In the genomic region with DNA sequence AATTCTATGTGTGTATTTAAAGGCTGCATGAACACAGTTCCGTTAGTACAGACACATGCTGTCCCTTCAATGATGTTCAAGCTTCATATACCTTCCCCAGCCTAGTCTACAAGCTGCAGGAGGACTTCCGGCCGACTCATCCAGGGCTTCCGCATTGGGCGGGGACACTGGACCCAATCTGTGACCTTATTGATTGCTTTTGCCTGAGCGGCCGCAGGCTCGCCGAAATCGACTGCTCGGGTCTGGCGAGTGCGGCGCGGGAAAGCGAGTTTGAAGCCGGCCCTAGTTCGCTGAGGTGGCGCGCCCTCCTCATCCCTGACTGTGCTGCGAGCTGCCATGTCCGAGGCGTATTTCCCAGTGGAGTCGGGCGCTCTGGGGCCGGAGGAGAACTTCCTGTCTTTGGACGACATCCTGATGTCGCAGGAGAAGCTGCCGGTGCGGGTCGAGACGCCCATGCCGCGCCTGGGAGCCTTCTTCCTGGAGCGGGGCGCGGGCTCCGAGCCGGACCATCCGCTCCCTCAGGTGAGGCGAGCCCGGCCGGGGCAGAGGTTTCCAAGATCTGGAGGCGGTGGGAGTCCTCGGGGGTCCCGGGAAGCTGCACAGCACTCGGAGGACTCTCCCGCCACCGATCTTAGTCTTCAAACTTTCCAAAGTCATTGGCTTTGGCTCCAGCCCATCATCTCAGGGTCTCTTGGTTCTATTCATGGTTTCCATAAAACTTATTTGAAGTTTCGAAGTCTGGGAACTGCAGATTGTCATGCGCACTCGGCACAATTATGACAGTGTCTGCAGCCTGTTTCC, we compare ENCODE assay signal across 7 mouse cellular contexts. TPM values are rescaled to one million over a fixed set of nuclear protein-coding genes. Genes with fewer than 3 reads are reported as not detected.
DNase-seq lines count a peak whose midpoint lies in the region; ATAC-seq lines count a peak whose summit lies in the region.

Gins3 (plus strand) TSS at position 192 of the 801 bp plus-strand sequence.

- no peaks in the 10 kb centered on the region for H3K9me3 ChIP-seq in limb, embryonic 10.5 days (replicated peaks)
- H3K9me3 ChIP-seq in midbrain, embryonic 13.5 days, result no peaks in the 10 kb centered on the region

- peaks cover 4% of the 10 kb centered on the region; the same call in 1 of the 2 replicates for H3K27me3 ChIP-seq in limb, embryonic 10.5 days (ENCODE audit: low read depth, poor library complexity, severe bottlenecking)
- peaks cover 19% of the 10 kb centered on the region; the same call in 1 of the 2 replicates for H3K27me3 ChIP-seq in midbrain, embryonic 13.5 days

- H3K4me2 ChIP-seq in midbrain, embryonic 13.5 days (replicated peaks), result peak within 1 kb of the TSS; percentile 90

- WGBS in limb, embryonic 10.5 days, result under 1% methylated on average over 52 of the region's 52 CpGs
- under 1% methylated on average over 52 of the region's 52 CpGs for WGBS in midbrain, embryonic 13.5 days

- peak; percentile 86 for DNase-seq in adrenal gland, adult 8-10 months
- DNase-seq in embryo, embryonic 9.5 days (ENCODE audit: extremely low spot score), result peak; percentile 95
- DNase-seq in kidney, adult 11 months, result peak; percentile 92
- peak; percentile 98 for DNase-seq in limb, embryonic 10.5 days (ENCODE audit: low spot score)
- peak; percentile 89 for DNase-seq in spleen, adult 12 weeks (ENCODE audit: low spot score)

- ATAC-seq in granulocyte monocyte progenitor cell, adult 5-6 weeks (replicated peaks; ENCODE audit: poor library complexity, severe bottlenecking), result peak; percentile 99
- ATAC-seq in midbrain, embryonic 13.5 days, result peak; percentile 98

- peaks cover 9% of the 10 kb centered on the region; the same call in 1 of the 2 replicates for H3K36me3 ChIP-seq in limb, embryonic 10.5 days
- H3K36me3 ChIP-seq in midbrain, embryonic 13.5 days, result no peaks in the 10 kb centered on the region

- peak within 1 kb of the TSS; percentile 86 for H3K27ac ChIP-seq in limb, embryonic 10.5 days
- H3K27ac ChIP-seq in midbrain, embryonic 13.5 days, result no peak within 1 kb of the TSS

- H3K4me1 ChIP-seq in limb, embryonic 10.5 days, result peaks cover 11% of the 10 kb centered on the region
- peaks cover 9% of the 10 kb centered on the region for H3K4me1 ChIP-seq in midbrain, embryonic 13.5 days (replicated peaks)

- H3K9ac ChIP-seq in midbrain, embryonic 13.5 days (replicated peaks), result peak within 1 kb of the TSS; percentile 69

- H3K4me3 ChIP-seq in limb, embryonic 10.5 days, result peak within 1 kb of the TSS; percentile 85
- H3K4me3 ChIP-seq in midbrain, embryonic 13.5 days (replicated peaks), result peak within 1 kb of the TSS; percentile 67

RNA-seq across cellular contexts. Expression of gene Gins3, which starts in this region (rescaled TPM):
- 1 to 10 TPM; 2.8 to 5.0 (median 3.2) TPM for total RNA-seq in adrenal gland, adult 8-10 months (2022)
- total RNA-seq in granulocyte monocyte progenitor cell, adult 5-6 weeks (2014; fragmentation: Nextera tagmentation), result 11.6 and 12.4 TPM in 2 replicates
- 25.2 and 25.5 TPM in 2 replicates for total RNA-seq in granulocyte monocyte progenitor cell, adult 5-6 weeks (2017)
- 27.9 and 32.1 TPM in 2 replicates for polyA plus RNA-seq in limb, embryonic 10.5 days (2016; fragmentation: Nextera tagmentation; extraction: Ambion mirVana)
- 10.6 and 12.9 TPM in 2 replicates for polyA plus RNA-seq in midbrain, embryonic 13.5 days (2015; fragmentation: Nextera tagmentation; extraction: Ambion mirVana)
